Mouse (Mus musculus) megakaryocyte, embryonic 14.5 days (primary cell): ENCODE measurements around the gene Armc10.

Experiments used
- FLI1 ChIP-seq: IDR thresholded peaks from 2 replicates; pipeline ENCODE4 v1.6.1; 2012; ENCODE audit warnings: low read length, inconsistent platforms, mixed read lengths
- GATA1 ChIP-seq: IDR thresholded peaks from 3 replicates; pipeline ENCODE4 v1.6.1; 2012; ENCODE audit warnings: mixed read lengths, low read length, inconsistent platforms, borderline replicate concordance

- no peak for TF ChIP-seq GATA1
- no peak for TF ChIP-seq FLI1
Measured at GRCm38 (mm10) chr5:21650736-21651135, 5.1 kb downstream of the Armc10 start.
